Mouse (Mus musculus): ENCODE results near the gene Crb2.

GRCm38 (mm10) chr2:37784473-37784872, 8.4 kb downstream of the Crb2 start:
- TF ChIP-seq POLR2A (IDR thresholded peaks at IDR 0.05; ENCODE audit: low read depth, low read length) (no peak), CTCF (conservative IDR thresholded peaks at IDR 0.05; ENCODE audit: insufficient read depth, insufficient read length, low read depth, low read length) (no peak)

Data from kidney, adult 2 months (tissue).